Mouse (Mus musculus) hindbrain, embryonic 11.5 days (tissue): ENCODE results near the gene Abracl. TPM values are rescaled to one million over a fixed set of nuclear protein-coding genes. Genes with fewer than 3 reads are reported as not detected.

Experiments
- ATAC-seq: fragments of 200-750 bp; cut with Nextera tagmentation; 2 replicates; pipeline ENCODE4 v1.8.0; 2017; ENCODE audit warnings: mild to moderate bottlenecking, moderate TSS enrichment, moderate library complexity; ENCODE audit not compliant: low FRiP score
- DNase-seq: peaks from one replicate; pipeline ENCODE4 v3.0.0-alpha.2; 2015; ENCODE audit warnings: low spot score
- H3K27ac ChIP-seq: fragments of 300-500 bp; sonication (generic); 2 replicates; pipeline ENCODE4 v1.5.1; 2014; ENCODE audit warnings: mild to moderate bottlenecking, low read depth, low read length
- H3K27me3 ChIP-seq: fragments of 300-500 bp; sonication (generic); 2 replicates; pipeline ENCODE4 v1.6.1; 2014; ENCODE audit warnings: mild to moderate bottlenecking, low read length, moderate library complexity, mixed read lengths; ENCODE audit not compliant: control insufficient read depth, insufficient read depth
- H3K36me3 ChIP-seq: fragments of 300-500 bp; sonication (generic); 2 replicates; pipeline ENCODE4 v1.6.1; 2014; ENCODE audit warnings: mild to moderate bottlenecking, low read length, moderate library complexity, mixed read lengths; ENCODE audit not compliant: control insufficient read depth, insufficient read depth
- H3K4me1 ChIP-seq: fragments of 300-500 bp; sonication (generic); replicated peaks from 2 replicates; pipeline ENCODE4 v1.6.1; 2014; ENCODE audit warnings: low read length, mixed read lengths; ENCODE audit not compliant: control insufficient read depth, insufficient read depth
- H3K4me2 ChIP-seq: fragments of 300-500 bp; sonication (generic); replicated peaks from 2 replicates; pipeline ENCODE4 v1.6.1; 2014; ENCODE audit warnings: mild to moderate bottlenecking, low read depth, low read length
- H3K4me3 ChIP-seq: fragments of 300-500 bp; sonication (generic); 2 replicates; pipeline ENCODE4 v1.5.1; 2014; ENCODE audit warnings: low read depth, low read length
- H3K9ac ChIP-seq: fragments of 300-500 bp; sonication (generic); 2 replicates; pipeline ENCODE4 v1.6.1; 2014; ENCODE audit warnings: low read depth, low read length
- H3K9me3 ChIP-seq: fragments of 300-500 bp; sonication (generic); 2 replicates; pipeline ENCODE4 v1.6.1; 2016; ENCODE audit warnings: low read length; ENCODE audit not compliant: control insufficient read depth
- WGBS: fragments of 180-500 bp; shearing (Covaris S2); extraction: QIAGEN DNeasy Blood & Tissue Kit; methylation state at CpG from one replicate; pipeline ENCODE4 v1.1.7; 2014; 5-methylcytosine and 5-hydroxymethylcytosine counted together
- polyA plus RNA-seq: library from polyadenylated mRNA; unstranded; fragments of >200 nt; fragmentation: Nextera tagmentation; extraction: Ambion mirVana; gene quantifications from 2 replicates; pipeline ENCODE4 v1.2.1, GENCODE M21; 2014

Gene Abracl
- polyA plus RNA-seq, 1 experiment from 2014 or later, result 223 TPM

GRCm38 (mm10) chr10:17983313-17983712, 39.8 kb downstream of the Abracl start:
- DNase-seq (no peak), ATAC-seq (no peak)
- no peaks in the 10 kb centered on the region for H3K27me3 ChIP-seq
- no peaks in the 10 kb centered on the region for H3K36me3 ChIP-seq
- no peaks in the 10 kb centered on the region for H3K9me3 ChIP-seq
- H3K4me1 ChIP-seq, result no peaks in the 10 kb centered on the region
- H3K4me2 ChIP-seq, result no peak overlapping the region
- 92% methylated on average over 2 of the region's 2 CpGs for WGBS
- no peak overlapping the region for H3K9ac ChIP-seq
- no peak overlapping the region for H3K27ac ChIP-seq
- H3K4me3 ChIP-seq, result no peak overlapping the region

GRCm38 (mm10) chr10:17966090-17966489, 57.0 kb downstream of the Abracl start:
- DNase-seq (no peak), ATAC-seq (no peak)
- WGBS, result 75% methylated on average over 4 of the region's 4 CpGs
- Histone ChIP-seq H3K4me1 (no peaks in the 10 kb centered on the region), H3K9ac (no peak overlapping the region), H3K4me2 (no peak overlapping the region), H3K9me3 (no peaks in the 10 kb centered on the region), H3K27ac (no peak overlapping the region), H3K27me3 (no peaks in the 10 kb centered on the region), H3K4me3 (no peak overlapping the region), H3K36me3 (no peaks in the 10 kb centered on the region)

Other genes starting within 250 kb of the Abracl start
- gene Txlnb, start 227.1 kb downstream of the Abracl start, polyA plus RNA-seq, result 6.7 and 7.2 TPM in 2 replicates
- 4.6 and 5.5 TPM in 2 replicates for gene Heca, start 75.2 kb downstream of the Abracl start, polyA plus RNA-seq
- gene Reps1, start 32.6 kb upstream of the Abracl start, polyA plus RNA-seq, result 24.6 and 29.7 TPM in 2 replicates
- 0.12 TPM in 1 of 2 replicates, not detected in the other for gene Ect2l, start 187.6 kb upstream of the Abracl start, polyA plus RNA-seq
- gene Ccdc28a, start 211.7 kb upstream of the Abracl start, polyA plus RNA-seq, result 7.0 and 8.5 TPM in 2 replicates